Mouse (Mus musculus) cortical plate, adult 2 months (tissue): ENCODE measurements at regions not wholly inside any gene's neighbourhood (a gene's known extent, or its start where the extent isn't known, plus 50 kb on each side); places are given as distances from the start of the nearest gene placed in this dataset.

Experiments used
- CTCF ChIP-seq: fragments of 200-500 bp; IDR thresholded peaks from 2 replicates; pipeline ENCODE4 v1.5.1; 2011; ENCODE audit warnings: mild to moderate bottlenecking, control low read depth, low read length; ENCODE audit not compliant: insufficient read depth; ENCODE audit errors: extremely low read depth
- POLR2A ChIP-seq: fragments of 200-500 bp; IDR thresholded peaks from 2 replicates; pipeline ENCODE4 v1.6.1; 2011; ENCODE audit warnings: mild to moderate bottlenecking, low read length, control low read depth; ENCODE audit not compliant: insufficient read depth; ENCODE audit errors: extremely low read depth

DNA sequence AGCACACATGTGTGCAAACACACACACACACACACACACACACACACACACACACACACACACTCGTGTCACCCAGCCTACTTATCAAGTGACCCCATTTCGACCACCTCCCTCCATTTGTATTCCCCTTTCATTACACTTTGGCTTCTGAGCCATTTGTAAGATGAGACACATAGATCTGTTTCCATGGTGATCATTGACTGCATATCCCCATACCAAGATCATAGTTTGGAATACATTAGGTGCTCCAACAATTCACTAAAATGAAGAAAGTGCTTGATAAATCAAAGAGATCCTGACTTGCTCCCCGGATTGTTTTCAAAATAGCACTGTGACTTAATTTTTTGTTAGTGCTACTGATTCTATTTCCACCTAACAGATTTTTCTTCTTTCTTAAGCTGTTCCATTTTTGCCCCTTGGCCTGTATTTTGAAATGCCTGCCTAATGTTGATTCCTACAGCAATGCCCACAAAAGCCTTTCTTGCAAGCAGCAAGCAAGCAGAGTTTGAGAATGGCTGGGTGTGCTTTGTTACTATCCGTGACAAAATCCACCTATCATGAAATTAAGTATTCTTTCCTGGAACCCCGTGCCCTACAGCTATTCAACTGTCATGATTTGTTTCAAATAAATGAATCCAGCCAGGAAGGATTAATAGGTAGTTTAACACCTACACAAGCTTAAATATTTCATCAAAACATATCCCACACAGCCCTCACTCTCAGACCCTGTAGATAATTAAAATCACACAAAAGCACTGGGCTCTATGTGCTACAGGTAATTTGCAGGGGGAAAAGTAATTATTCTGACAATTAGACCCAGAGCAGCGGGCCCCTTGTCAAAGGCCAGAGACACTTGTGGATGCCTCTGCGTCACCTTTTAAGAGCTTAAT, 168.1 kb upstream of the Rgma start:
- TF ChIP-seq POLR2A, result no peak
- no peak for TF ChIP-seq CTCF
